Comparison of ENCODE assay signal across 28 mouse cellular contexts in genomic region chr7:109131565-109131964, GRCm38 (mm10). TPM values are rescaled to one million over a fixed set of nuclear protein-coding genes. Genes with fewer than 3 reads are reported as not detected.
DNase-seq lines count a peak whose midpoint lies in the region; ATAC-seq lines count a peak whose summit lies in the region.
"Had no signal": no experiment of that assay in that cellular context is flagged by ENCODE, and none has a peak within 500 bp of the region (broad histone marks: within the 10 kb centered on the region; RNA-seq: fewer than 3 reads in every experiment).

No protein-coding gene starts in this region.

- H3K9ac ChIP-seq in kidney, embryonic 16.5 days (replicated peaks; ENCODE audit: low read length): no peak overlapping the region
- H3K9ac ChIP-seq: forebrain, embryonic 12.5 days; heart, embryonic 12.5 days; hindbrain, embryonic 15.5 days; intestine, embryonic 15.5 days; neural tube, embryonic 13.5 days; stomach, embryonic 15.5 days had no signal

- H3K4me2 ChIP-seq in kidney, embryonic 16.5 days (replicated peaks; ENCODE audit: low read depth, low read length): no peak overlapping the region
- H3K4me2 ChIP-seq: forebrain, embryonic 12.5 days; heart, embryonic 12.5 days; hindbrain, embryonic 15.5 days; intestine, embryonic 15.5 days; neural tube, embryonic 13.5 days; stomach, embryonic 15.5 days had no signal

- H3K4me3 ChIP-seq in kidney, embryonic 16.5 days (ENCODE audit: low read length): no peak overlapping the region
- H3K4me3 ChIP-seq: forebrain, embryonic 12.5 days; heart, embryonic 12.5 days; hindbrain, embryonic 10.5 days; hindbrain, embryonic 15.5 days; intestine, embryonic 15.5 days; neural tube, embryonic 13.5 days; stomach, embryonic 15.5 days had no signal

- no peaks in the 10 kb centered on the region for H3K9me3 ChIP-seq in kidney, embryonic 16.5 days (ENCODE audit: low read length)
- H3K9me3 ChIP-seq: forebrain, embryonic 12.5 days; G1E; heart, embryonic 12.5 days; hindbrain, embryonic 10.5 days; hindbrain, embryonic 15.5 days; intestine, embryonic 15.5 days; neural tube, embryonic 13.5 days; stomach, embryonic 15.5 days had no signal

- H3K36me3 ChIP-seq in kidney, embryonic 16.5 days (ENCODE audit: insufficient read depth, low read length): no peaks in the 10 kb centered on the region
- H3K36me3 ChIP-seq: G1E; heart, embryonic 12.5 days; hindbrain, embryonic 15.5 days; intestine, embryonic 15.5 days; neural tube, embryonic 13.5 days; stomach, embryonic 15.5 days had no signal

- H3K4me1 ChIP-seq in kidney, embryonic 16.5 days (ENCODE audit: insufficient read depth, low read length): no peaks in the 10 kb centered on the region
- H3K4me1 ChIP-seq: heart, embryonic 12.5 days; hindbrain, embryonic 10.5 days; hindbrain, embryonic 15.5 days; intestine, embryonic 15.5 days; stomach, embryonic 15.5 days had no signal

- WGBS in kidney, embryonic 16.5 days: 73% methylated on average over 2 of the region's 2 CpGs

- no peak for ATAC-seq in kidney, embryonic 16.5 days (ENCODE audit: low FRiP score, low TSS enrichment)
- ATAC-seq in megakaryocyte-erythroid progenitor cell, adult 5-6 weeks (replicated peaks; ENCODE audit: low FRiP score, low TSS enrichment, poor library complexity, severe bottlenecking): peak; percentile 84
- ATAC-seq: intestine, embryonic 15.5 days; lung, postnatal 0 days had no signal

- H3K27ac ChIP-seq in kidney, embryonic 16.5 days (ENCODE audit: low read length): no peak overlapping the region
- H3K27ac ChIP-seq: forebrain, embryonic 12.5 days; hindbrain, embryonic 10.5 days; hindbrain, embryonic 15.5 days; intestine, embryonic 15.5 days; kidney, postnatal 0 days; neural tube, embryonic 13.5 days; stomach, embryonic 15.5 days had no signal

- DNase-seq in cerebellum, postnatal 14 days: peak; percentile 23 to 45
- no peak for DNase-seq in cerebellum, postnatal 36 days
- peak; percentile 16 for DNase-seq in kidney, postnatal 10 days
- peak; percentile 41 for DNase-seq in testis, postnatal 10 days (ENCODE audit: low spot score)
- DNase-seq in testis, postnatal 14 days (ENCODE audit: low spot score): no peak
- no peak for DNase-seq in right cerebral cortex, postnatal 4 days
- DNase-seq: adrenal gland, adult 2 months; cerebellum, adult 8-10 months; gastrocnemius, postnatal 25 days; heart, adult 18-20 months; kidney, adult 2 months; layer of hippocampus, postnatal 36 days; left cerebral cortex, postnatal 4 days; lung, postnatal 4 days; thymus, adult 18-20 months; thymus, postnatal 25 days had no signal

- H3K27me3 ChIP-seq in kidney, embryonic 16.5 days (ENCODE audit: insufficient read depth, low read length): no peaks in the 10 kb centered on the region
- H3K27me3 ChIP-seq: heart, embryonic 12.5 days; hindbrain, embryonic 15.5 days; intestine, embryonic 15.5 days; stomach, embryonic 15.5 days had no signal

RNA-seq across cellular contexts. Expression of gene Lmo1, which starts 43.4 kb away (rescaled TPM):
- polyA plus RNA-seq in kidney, embryonic 16.5 days (2015; fragmentation: Nextera tagmentation; extraction: Ambion mirVana): 7.6 and 7.7 TPM in 2 replicates
- not detected in 2 replicates for total RNA-seq in megakaryocyte-erythroid progenitor cell, adult 5-6 weeks (2014; fragmentation: Nextera tagmentation)
- total RNA-seq in megakaryocyte-erythroid progenitor cell, adult 5-6 weeks (2017): not detected in 2 replicates
- total RNA-seq: G1E had no signal
- polyA plus RNA-seq: G1E had no signal

RNA-seq across cellular contexts. Expression of gene Ric3, which starts 48.4 kb away (rescaled TPM):
- 0.79 and 2.2 TPM in 2 replicates for polyA plus RNA-seq in kidney, embryonic 16.5 days (2015; fragmentation: Nextera tagmentation; extraction: Ambion mirVana)
- total RNA-seq in megakaryocyte-erythroid progenitor cell, adult 5-6 weeks (2014; fragmentation: Nextera tagmentation): 1.2 TPM in 1 of 2 replicates, not detected in the other
- total RNA-seq in megakaryocyte-erythroid progenitor cell, adult 5-6 weeks (2017): 0.11 and 0.75 TPM in 2 replicates
- polyA plus RNA-seq: G1E had no signal

Comparison
In these comparisons a context has a peak if more than half of its experiments do, and no peak if none do; other contexts are left out.
1. DNase-seq: peak in cerebellum, postnatal 14 days (2 of 2), kidney, postnatal 10 days (single experiment) and testis, postnatal 10 days (single experiment); none in cerebellum, postnatal 36 days (0 of 2), testis, postnatal 14 days (single experiment) and right cerebral cortex, postnatal 4 days (single experiment).